Mouse (Mus musculus) hindbrain, embryonic 13.5 days (tissue): ENCODE measurements around the gene Ncam2. TPM values are rescaled to one million over a fixed set of nuclear protein-coding genes. Genes with fewer than 3 reads are reported as not detected.

ENCODE experiments used
- ATAC-seq: fragments of 200-750 bp; cut with Nextera tagmentation; 2 replicates; pipeline ENCODE4 v1.8.0; 2017; ENCODE audit warnings: moderate TSS enrichment; ENCODE audit not compliant: low FRiP score
- H3K27ac ChIP-seq: fragments of 300-500 bp; sonication (generic); 2 replicates; pipeline ENCODE4 v1.5.1; 2015; ENCODE audit warnings: inconsistent platforms, mild to moderate bottlenecking, moderate library complexity
- H3K27me3 ChIP-seq: fragments of 300-500 bp; sonication (generic); 2 replicates; pipeline ENCODE4 v1.6.1; 2015; ENCODE audit warnings: mild to moderate bottlenecking, inconsistent platforms
- H3K36me3 ChIP-seq: fragments of 300-500 bp; sonication (generic); 2 replicates; pipeline ENCODE4 v1.6.1; 2015; ENCODE audit warnings: mild to moderate bottlenecking, inconsistent platforms
- H3K4me1 ChIP-seq: fragments of 300-500 bp; sonication (generic); replicated peaks from 2 replicates; pipeline ENCODE4 v1.6.1; 2015; ENCODE audit warnings: inconsistent platforms
- H3K4me2 ChIP-seq: fragments of 300-500 bp; sonication (generic); 2 replicates; pipeline ENCODE4 v1.6.1; 2015; ENCODE audit warnings: inconsistent platforms, mild to moderate bottlenecking, moderate library complexity
- H3K4me3 ChIP-seq: fragments of 300-500 bp; sonication (generic); 2 replicates; pipeline ENCODE4 v1.5.1; 2015; ENCODE audit warnings: mild to moderate bottlenecking, inconsistent platforms
- H3K9ac ChIP-seq: fragments of 300-500 bp; sonication (generic); 2 replicates; pipeline ENCODE4 v1.6.1; 2015; ENCODE audit warnings: mild to moderate bottlenecking, inconsistent platforms
- H3K9me3 ChIP-seq: fragments of 300-500 bp; sonication (generic); 2 replicates; pipeline ENCODE4 v1.6.1; 2016; ENCODE audit warnings: inconsistent platforms
- WGBS: fragments of 180-500 bp; shearing (Covaris S2); methylation state at CpG from one replicate; pipeline ENCODE4 v1.1.7; 2015; 5-methylcytosine and 5-hydroxymethylcytosine counted together
- polyA plus RNA-seq: library from polyadenylated mRNA; unstranded; fragments of >200 nt; fragmentation: Nextera tagmentation; extraction: Ambion mirVana; gene quantifications from 2 replicates; pipeline ENCODE4 v1.2.1, GENCODE M21; 2015

The Ncam2 gene
- polyA plus RNA-seq, 1 experiment from 2014 or later: 17.3 TPM

GRCm38 (mm10) chr16:81481058-81481457 is 280.6 kb downstream of the Ncam2 start:
- Histone ChIP-seq H3K4me2 (no peak overlapping the region), H3K4me1 (no peaks in the 10 kb centered on the region), H3K27ac (no peak overlapping the region), H3K9me3 (no peaks in the 10 kb centered on the region), H3K27me3 (no peaks in the 10 kb centered on the region), H3K4me3 (no peak overlapping the region), H3K9ac (no peak overlapping the region), H3K36me3 (no peaks in the 10 kb centered on the region)
- no peak for ATAC-seq

- H3K9ac ChIP-seq: no peak overlapping the region
- WGBS: 63% methylated on average over 2 of the region's 2 CpGs
- H3K27me3 ChIP-seq: no peaks in the 10 kb centered on the region
Measured at GRCm38 (mm10) chr16:81496111-81496510, 295.6 kb downstream of the Ncam2 start.

GRCm38 (mm10) chr16:81502578-81502977 is 302.1 kb downstream of the Ncam2 start:
- Histone ChIP-seq H3K4me2 (no peak overlapping the region), H3K9ac (no peak overlapping the region), H3K9me3 (no peaks in the 10 kb centered on the region), H3K4me1 (no peaks in the 10 kb centered on the region), H3K4me3 (no peak overlapping the region), H3K27ac (no peak overlapping the region), H3K36me3 (no peaks in the 10 kb centered on the region), H3K27me3 (no peaks in the 10 kb centered on the region)
- ATAC-seq: no peak
- 53% methylated on average over 2 of the region's 2 CpGs for WGBS

More at GRCm38 (mm10) chr16:81496111-81496510, 295.6 kb downstream of the Ncam2 start:
- no peaks in the 10 kb centered on the region for H3K36me3 ChIP-seq
- no peak overlapping the region for H3K27ac ChIP-seq
- ATAC-seq: no peak
- no peak overlapping the region for H3K4me3 ChIP-seq
- H3K9me3 ChIP-seq: no peaks in the 10 kb centered on the region
- no peaks in the 10 kb centered on the region for H3K4me1 ChIP-seq
- H3K4me2 ChIP-seq: no peak overlapping the region

- no peaks in the 10 kb centered on the region for H3K27me3 ChIP-seq
- no peaks in the 10 kb centered on the region for H3K36me3 ChIP-seq
- no peaks in the 10 kb centered on the region for H3K9me3 ChIP-seq
- no peak overlapping the region for H3K27ac ChIP-seq
- ATAC-seq: no peak
- H3K4me1 ChIP-seq: no peaks in the 10 kb centered on the region
- no peak overlapping the region for H3K4me3 ChIP-seq
- H3K9ac ChIP-seq: no peak overlapping the region
- H3K4me2 ChIP-seq: no peak overlapping the region
- 58% methylated on average over 3 of the region's 3 CpGs for WGBS
Measured at GRCm38 (mm10) chr16:81536230-81536629, 335.7 kb downstream of the Ncam2 start.

- no peak overlapping the region for H3K27ac ChIP-seq
- no peak overlapping the region for H3K4me3 ChIP-seq
- WGBS: 55% methylated on average over 4 of the region's 4 CpGs
- H3K4me2 ChIP-seq: no peak overlapping the region
- H3K4me1 ChIP-seq: no peaks in the 10 kb centered on the region
- H3K9ac ChIP-seq: no peak overlapping the region
- no peaks in the 10 kb centered on the region for H3K9me3 ChIP-seq
- ATAC-seq: peak; percentile 63; the same call in 1 of the 2 replicates
- H3K27me3 ChIP-seq: no peaks in the 10 kb centered on the region
- no peaks in the 10 kb centered on the region for H3K36me3 ChIP-seq
Measured at GRCm38 (mm10) chr16:81587565-81588107, 387.1 kb downstream of the Ncam2 start.

- no peaks in the 10 kb centered on the region for H3K9me3 ChIP-seq
- H3K27ac ChIP-seq: no peak overlapping the region
- H3K4me2 ChIP-seq: no peak overlapping the region
- no peak overlapping the region for H3K9ac ChIP-seq
- no peaks in the 10 kb centered on the region for H3K27me3 ChIP-seq
- H3K4me1 ChIP-seq: no peaks in the 10 kb centered on the region
- no peak overlapping the region for H3K4me3 ChIP-seq
- 55% methylated on average over 6 of the region's 6 CpGs for WGBS
- no peak for ATAC-seq
- H3K36me3 ChIP-seq: no peaks in the 10 kb centered on the region; the same call in 1 of the 2 replicates
Measured at GRCm38 (mm10) chr16:81623276-81623675, 422.8 kb downstream of the Ncam2 start.

- Histone ChIP-seq H3K27ac (no peak overlapping the region), H3K4me1 (no peaks in the 10 kb centered on the region), H3K4me2 (no peak overlapping the region), H3K4me3 (no peak overlapping the region), H3K9ac (no peak overlapping the region), H3K36me3 (no peaks in the 10 kb centered on the region; the same call in 1 of the 2 replicates), H3K27me3 (no peaks in the 10 kb centered on the region), H3K9me3 (no peaks in the 10 kb centered on the region)
- 70% methylated on average over 4 of the region's 4 CpGs for WGBS
- ATAC-seq: no peak
Measured at GRCm38 (mm10) chr16:81623776-81624175, 423.3 kb downstream of the Ncam2 start.

- 85% methylated on average over 3 of the region's 3 CpGs for WGBS
- Histone ChIP-seq H3K36me3 (no peaks in the 10 kb centered on the region), H3K4me3 (no peak overlapping the region), H3K9me3 (no peaks in the 10 kb centered on the region), H3K4me2 (no peak overlapping the region), H3K9ac (no peak overlapping the region), H3K4me1 (no peaks in the 10 kb centered on the region), H3K27me3 (no peaks in the 10 kb centered on the region), H3K27ac (no peak overlapping the region)
- no peak for ATAC-seq
Measured at GRCm38 (mm10) chr16:81650286-81650685, 449.8 kb downstream of the Ncam2 start.

GRCm38 (mm10) chr16:81651550-81651949 is 451.1 kb downstream of the Ncam2 start:
- peak; percentile 13; the same call in 1 of the 2 replicates for ATAC-seq
- H3K4me1 ChIP-seq: no peaks in the 10 kb centered on the region
- WGBS: 32% methylated on average over 1 of the region's 1 CpGs

GRCm38 (mm10) chr16:81656550-81656949 is 456.1 kb downstream of the Ncam2 start:
- Histone ChIP-seq H3K4me3 (no peak overlapping the region), H3K9me3 (no peaks in the 10 kb centered on the region), H3K27ac (no peak overlapping the region), H3K4me1 (no peaks in the 10 kb centered on the region), H3K36me3 (no peaks in the 10 kb centered on the region), H3K4me2 (no peak overlapping the region), H3K9ac (no peak overlapping the region), H3K27me3 (no peaks in the 10 kb centered on the region)
- 74% methylated on average over 2 of the region's 2 CpGs for WGBS
- no peak for ATAC-seq

More at GRCm38 (mm10) chr16:81651550-81651949, 451.1 kb downstream of the Ncam2 start:
- no peaks in the 10 kb centered on the region for H3K9me3 ChIP-seq
- H3K27ac ChIP-seq: no peak overlapping the region
- H3K36me3 ChIP-seq: no peaks in the 10 kb centered on the region
- H3K4me3 ChIP-seq: no peak overlapping the region
- H3K4me2 ChIP-seq: no peak overlapping the region
- no peak overlapping the region for H3K9ac ChIP-seq
- no peaks in the 10 kb centered on the region for H3K27me3 ChIP-seq

GRCm38 (mm10) chr16:81673866-81674265 is 473.4 kb downstream of the Ncam2 start:
- no peak overlapping the region for H3K9ac ChIP-seq
- no peaks in the 10 kb centered on the region for H3K36me3 ChIP-seq
- no peaks in the 10 kb centered on the region for H3K4me1 ChIP-seq
- WGBS: 86% methylated on average over 1 of the region's 1 CpGs
- no peak overlapping the region for H3K27ac ChIP-seq
- no peak for ATAC-seq
- H3K4me3 ChIP-seq: no peak overlapping the region
- H3K9me3 ChIP-seq: no peaks in the 10 kb centered on the region; the same call in 1 of the 2 replicates
- no peak overlapping the region for H3K4me2 ChIP-seq
- H3K27me3 ChIP-seq: no peaks in the 10 kb centered on the region

GRCm38 (mm10) chr16:81675546-81675945 is 475.0 kb downstream of the Ncam2 start:
- no peak for ATAC-seq
- H3K9ac ChIP-seq: no peak overlapping the region
- no peaks in the 10 kb centered on the region for H3K36me3 ChIP-seq
- WGBS: 76% methylated on average over 1 of the region's 1 CpGs
- no peak overlapping the region for H3K4me3 ChIP-seq
- no peaks in the 10 kb centered on the region for H3K4me1 ChIP-seq
- H3K9me3 ChIP-seq: no peaks in the 10 kb centered on the region; the same call in none of the 2 replicates
- H3K27me3 ChIP-seq: no peaks in the 10 kb centered on the region
- H3K4me2 ChIP-seq: no peak overlapping the region
- no peak overlapping the region for H3K27ac ChIP-seq
